Mouse (Mus musculus) telencephalon, adult 2 months (tissue): Measurements from ENCODE around the gene Cplx3.
A peak's percentile ranks its signal among the peaks of the same experiment; 100 is the strongest.

Experiments
- DNase-seq: peaks from one replicate; pipeline ENCODE4 v3.0.0-alpha.2; 2011; ENCODE audit warnings: low read depth, low spot score

Cplx3 gene

GRCm38 (mm10) chr9:57601353-57601706 lies 4.8 kb downstream of the Cplx3 start:
- DNase-seq = peak; percentile 75

DNA sequence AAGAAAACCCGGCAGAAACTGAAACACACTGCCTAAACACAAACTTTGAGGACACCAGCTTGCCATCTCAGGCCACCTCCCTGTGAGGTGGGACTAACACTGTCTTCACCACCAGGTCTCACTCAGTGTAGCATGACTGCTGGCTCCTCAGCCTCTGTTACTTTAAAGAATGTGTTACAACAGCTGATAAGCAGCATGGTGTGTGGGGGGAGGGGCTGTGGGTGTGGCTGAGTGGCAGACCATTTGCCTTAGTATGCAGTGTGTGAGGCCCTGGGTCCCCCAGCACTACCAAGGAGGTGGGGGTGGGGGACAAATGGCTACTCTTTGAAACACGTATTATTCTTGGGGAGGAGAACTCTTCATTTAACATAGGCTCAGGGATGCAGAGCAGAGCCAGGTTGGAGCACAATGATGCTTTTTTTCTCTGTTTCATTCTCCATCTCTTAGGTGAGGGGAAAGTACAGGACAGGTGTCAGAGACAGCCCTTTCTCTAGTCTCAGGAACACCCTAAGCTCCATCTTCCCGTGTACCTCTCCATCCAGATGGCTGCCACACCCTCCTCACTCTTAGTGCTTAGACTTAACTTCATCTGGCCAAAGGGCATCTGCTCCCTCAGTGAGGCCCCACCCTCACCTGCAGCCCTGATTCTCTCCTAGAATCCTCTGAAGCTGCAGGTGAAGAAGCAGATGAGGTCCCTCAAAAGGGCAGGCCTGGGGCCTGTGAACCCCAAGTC lies 5.3 kb downstream of the Cplx3 start:
- DNase-seq = no peak

DNA sequence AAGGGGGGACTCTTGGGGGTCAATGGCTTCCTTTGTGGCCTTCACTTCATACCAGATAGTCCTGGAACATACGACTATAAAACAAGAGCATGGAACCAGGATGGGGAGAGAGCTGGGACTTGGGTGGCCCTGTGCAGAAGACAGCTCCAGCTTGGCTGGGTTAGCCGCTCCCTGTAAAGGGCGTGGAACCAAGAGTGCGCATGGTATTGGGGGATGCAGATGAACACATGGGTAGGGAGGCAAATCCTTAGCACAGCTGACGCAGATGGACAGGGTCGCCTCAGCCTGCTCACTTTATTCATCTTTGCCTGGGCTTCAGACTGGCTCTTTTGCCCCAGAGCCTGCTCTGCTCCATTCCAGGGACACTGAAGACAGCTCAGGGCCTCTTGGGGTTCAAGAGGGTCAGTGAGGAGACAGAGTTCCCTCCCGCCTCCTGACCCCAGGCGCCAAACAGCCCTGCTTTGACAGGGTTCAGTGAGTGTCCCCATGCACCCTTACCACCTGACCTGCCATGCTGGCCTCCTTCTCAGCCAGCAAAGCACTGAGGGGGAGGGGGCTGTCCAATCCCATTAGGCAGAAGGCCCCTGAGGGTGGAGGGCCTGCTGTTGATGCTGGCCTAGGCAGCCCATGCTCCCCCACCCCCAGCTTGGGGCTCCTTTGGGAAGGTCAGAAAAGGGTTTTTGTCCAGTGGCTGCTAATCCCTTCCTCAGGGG lies 7.1 kb downstream of the Cplx3 start:
- DNase-seq = no peak

DNA sequence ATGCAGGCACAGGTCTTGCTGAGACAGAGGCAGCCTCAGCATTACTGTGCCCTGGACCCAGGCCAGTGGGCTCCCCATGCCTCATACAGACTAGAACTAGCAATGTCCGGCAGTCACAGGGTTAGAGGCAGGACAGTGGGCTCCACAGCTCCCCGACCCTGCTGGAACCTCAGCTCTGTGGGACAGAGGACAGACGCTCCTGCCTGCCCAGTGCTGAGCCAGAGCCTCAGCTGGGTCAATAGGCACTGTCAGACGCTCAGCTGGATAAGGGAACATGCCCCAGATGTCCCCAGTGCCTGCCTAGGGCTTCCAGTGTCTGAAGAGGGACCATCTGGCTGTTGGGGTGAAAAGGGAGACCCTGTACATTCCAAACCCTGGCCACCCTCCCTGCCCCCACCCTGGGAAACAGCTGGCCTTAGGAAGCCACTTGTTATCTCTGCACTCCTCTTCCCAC lies 8.1 kb downstream of the Cplx3 start:
- DNase-seq = no peak

- no peak for DNase-seq
These were observed 8.8 kb downstream of the Cplx3 start for GRCm38 (mm10) chr9:57597265-57597664.

GRCm38 (mm10) chr9:57594174-57594509 lies 11.9 kb downstream of the Cplx3 start:
- DNase-seq = no peak

- DNase-seq = no peak
These were observed 12.5 kb downstream of the Cplx3 start for GRCm38 (mm10) chr9:57593454-57594173.

DNA sequence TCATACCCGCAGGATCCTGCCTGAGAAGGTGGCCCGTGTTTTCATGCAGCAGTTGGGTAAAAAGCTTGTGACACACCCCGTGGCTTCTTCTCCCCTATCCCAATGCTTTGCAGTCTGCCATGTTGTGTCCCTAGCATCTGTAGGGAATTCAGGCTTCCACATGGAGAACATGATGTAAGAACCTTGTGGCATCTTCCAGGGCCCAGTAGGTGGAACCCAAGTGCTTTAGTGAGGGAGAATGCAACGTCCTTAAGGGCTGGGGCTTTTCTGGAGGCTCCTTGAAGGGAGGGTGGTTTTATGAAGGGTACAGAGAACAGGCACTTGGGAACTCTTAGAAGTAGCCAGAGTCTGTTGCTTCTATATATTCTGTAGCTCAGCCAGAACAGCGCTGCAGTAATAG lies 15.4 kb downstream of the Cplx3 start:
- peak; percentile 53 for DNase-seq

DNA sequence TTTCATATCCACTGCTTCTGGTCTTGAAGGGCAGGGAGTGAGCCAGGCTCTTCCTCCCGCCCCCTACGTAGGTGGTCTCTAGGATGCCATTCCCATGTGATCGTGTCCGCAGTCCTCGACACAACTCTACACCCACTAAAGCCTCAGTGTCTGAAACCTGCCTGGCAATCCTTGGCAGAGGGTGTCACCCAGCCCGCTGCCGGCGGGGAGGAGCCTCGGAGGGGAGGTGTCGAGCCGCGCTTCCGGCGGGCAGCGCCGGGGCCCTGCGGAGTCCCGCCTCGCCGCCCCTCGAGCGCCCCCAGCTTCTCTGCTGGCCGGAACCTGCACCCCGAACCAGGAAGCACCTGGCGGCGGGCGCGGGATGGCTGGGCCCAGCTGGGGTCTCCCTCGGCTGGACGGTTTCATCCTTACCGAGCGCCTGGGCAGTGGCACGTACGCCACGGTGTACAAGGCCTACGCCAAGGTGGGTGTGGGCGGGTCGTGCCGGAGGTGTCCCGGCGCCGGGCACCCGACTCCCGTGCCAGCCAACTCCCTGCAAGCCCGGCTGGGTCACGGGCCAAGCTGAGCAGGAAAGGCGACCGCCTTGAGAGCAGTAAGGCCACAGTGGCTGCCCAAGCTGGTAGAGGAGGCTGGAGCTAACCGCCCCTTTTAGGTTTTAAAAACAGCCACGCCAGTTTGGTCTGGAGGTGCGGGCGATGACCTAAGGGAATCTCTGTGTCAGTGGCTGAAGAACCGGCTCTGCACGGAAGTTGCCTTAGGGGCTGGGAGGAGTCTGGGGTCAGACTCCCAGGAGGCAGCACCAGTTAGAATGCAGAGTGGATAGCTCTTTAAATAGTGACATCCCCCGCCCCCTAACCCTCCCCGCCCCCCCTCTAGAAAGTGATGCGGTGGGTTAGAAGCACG lies 16.6 kb downstream of the Cplx3 start, which contains the start of gene Ulk3:
TSS of gene Ulk3 (plus strand) at position 229 of the 903 bp plus-strand sequence.
- DNase-seq = peak; percentile 50

GRCm38 (mm10) chr9:57584991-57585390 lies 21.1 kb downstream of the Cplx3 start:
- no peak for DNase-seq

DNA sequence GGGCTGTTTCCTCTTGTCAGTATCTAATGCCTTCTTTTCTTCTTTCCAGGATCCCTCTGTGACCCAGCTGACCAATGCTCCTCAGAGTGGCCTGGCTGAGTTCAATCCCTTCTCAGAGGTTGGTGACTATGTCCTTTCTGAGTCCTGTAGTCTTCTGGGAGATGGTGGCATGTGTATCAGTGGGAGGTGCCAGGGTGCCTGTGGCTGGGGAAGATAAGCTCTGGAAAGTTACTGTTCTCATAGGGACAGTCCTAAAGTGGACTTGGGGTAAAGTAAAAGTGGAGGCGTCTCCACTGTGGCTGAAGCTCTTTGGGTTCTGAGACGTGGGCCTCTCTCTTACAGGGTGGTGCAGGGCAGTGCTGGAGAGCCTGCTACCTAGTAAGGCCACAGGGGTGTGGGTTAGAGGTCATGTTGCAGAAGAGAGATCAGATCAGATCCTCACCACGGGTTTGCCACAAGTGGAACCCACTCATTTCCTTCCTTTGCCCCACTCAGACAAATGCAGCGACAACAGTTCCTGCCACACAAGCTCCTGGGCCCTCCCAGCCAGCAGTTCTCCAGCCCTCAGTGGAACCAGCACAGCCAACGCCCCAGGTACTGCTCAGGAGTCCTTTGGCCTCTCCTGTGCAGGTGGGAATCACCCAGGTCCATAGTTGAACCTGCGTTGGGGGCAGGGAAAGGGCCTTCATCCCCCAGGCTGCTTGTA lies 28.8 kb downstream of the Cplx3 start:
- no peak for DNase-seq

DNA sequence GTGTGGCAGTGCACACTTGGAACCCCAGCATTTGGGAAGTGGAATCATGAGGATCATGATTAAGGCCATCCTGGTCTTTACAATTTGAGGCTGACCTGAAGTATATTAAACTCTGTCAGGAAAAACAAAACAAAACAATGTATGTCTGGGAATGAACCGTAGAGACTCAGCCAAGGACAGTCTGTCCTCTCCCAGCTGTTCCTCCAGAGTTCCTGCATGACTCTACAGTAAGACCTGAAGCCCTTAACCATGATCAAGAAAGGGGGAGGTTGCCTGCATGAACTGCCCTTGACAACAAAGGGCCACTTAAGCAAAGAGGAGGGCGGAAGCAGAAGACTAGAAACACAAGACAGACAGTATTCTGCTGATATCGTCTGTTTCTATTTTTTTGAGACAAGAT lies 30.5 kb downstream of the Cplx3 start:
- DNase-seq = no peak

DNA sequence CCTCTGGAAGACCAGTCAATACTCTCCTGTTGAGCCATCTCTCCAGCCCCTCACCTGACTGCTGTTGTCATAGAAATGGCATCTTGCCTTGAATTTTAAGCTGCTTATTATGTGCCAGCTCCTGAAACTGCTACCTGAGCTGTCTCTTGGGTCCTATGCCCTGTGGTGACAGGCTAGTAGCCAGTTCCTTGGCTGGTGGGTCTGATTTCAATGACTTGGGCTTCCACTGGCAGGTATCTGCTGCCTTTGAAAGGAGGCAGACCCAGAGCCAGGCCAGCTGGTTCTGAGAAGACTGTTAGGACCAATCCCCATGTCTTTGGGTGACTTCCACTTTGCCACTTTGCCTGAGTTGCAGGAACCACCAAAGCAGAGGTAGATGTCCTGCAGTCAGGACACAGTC lies 31.7 kb downstream of the Cplx3 start:
- DNase-seq = no peak

DNA sequence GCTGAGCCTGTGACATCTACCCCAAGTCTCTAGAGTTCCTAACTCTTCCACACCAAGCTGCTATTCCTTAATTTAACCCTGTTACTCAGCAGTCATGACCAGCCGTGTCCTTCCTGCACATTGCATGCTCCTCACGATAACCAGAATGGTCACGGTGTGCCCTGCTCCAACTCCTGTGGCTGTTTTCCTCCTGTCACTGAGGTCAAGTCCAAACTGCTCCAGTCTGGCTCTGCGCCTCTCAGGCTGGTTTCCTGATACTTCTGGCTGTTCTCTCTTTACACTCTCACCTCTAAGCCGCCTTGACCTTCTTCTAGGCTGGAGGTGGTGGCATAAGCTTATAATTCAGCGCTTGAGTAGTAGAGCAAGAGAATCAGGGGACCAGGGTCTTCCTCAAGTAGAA lies 37.6 kb downstream of the Cplx3 start:
- DNase-seq = no peak

- DNase-seq = no peak
These were observed 39.2 kb downstream of the Cplx3 start for GRCm38 (mm10) chr9:57566846-57567245.

- DNase-seq = no peak
These were observed 40.3 kb downstream of the Cplx3 start for GRCm38 (mm10) chr9:57565741-57566221.

DNA sequence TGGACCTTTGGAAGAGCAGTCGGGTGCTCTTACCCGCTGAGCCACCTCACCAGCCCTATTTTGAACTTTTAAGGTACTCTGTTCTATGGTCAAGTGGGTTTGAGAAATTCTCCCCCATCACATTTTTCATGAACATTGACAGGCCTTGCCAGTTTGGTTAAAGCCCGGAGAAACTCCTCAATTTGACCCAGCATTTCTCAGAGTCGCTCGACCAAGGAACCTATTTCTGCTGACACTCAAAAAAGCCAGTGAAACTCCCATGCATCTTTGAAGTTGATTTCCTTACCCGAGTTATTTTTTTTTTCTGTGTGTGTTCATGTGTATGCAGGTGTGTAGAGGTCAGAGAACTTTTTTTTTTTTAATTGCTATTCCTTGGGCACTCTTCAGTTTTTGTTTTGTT lies 41.5 kb downstream of the Cplx3 start:
- no peak for DNase-seq

- DNase-seq = no peak
These were observed 43.1 kb downstream of the Cplx3 start for GRCm38 (mm10) chr9:57562896-57563372.

DNA sequence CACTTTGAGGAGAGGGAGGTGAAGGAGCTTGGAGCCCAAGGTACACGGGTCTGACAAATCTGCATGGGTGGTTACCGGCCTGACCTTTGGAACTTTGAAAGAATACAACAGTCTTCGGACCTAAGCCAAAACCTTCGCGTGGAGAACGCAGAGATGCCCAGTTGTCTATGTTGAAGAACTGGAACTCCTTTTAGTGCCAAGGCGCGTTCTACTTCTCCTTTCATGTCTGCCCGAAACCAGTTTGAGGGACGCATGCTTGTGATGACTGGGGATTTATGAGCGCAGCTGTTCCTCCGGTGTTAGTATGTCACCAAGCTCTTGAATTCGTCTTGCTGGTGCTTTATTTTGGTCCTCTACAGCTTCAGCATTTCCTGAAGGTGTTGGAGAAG lies 44.4 kb downstream of the Cplx3 start:
- no peak for DNase-seq

GRCm38 (mm10) chr9:57560861-57561710 lies 45.0 kb downstream of the Cplx3 start, which contains the start of gene Scamp2:
Scamp2 (plus strand) TSS chr9:57560943.
- peak; percentile 93 for DNase-seq
